Mouse (Mus musculus): ENCODE measurements around the gene Tgm1. TPM values are rescaled to one million over a fixed set of nuclear protein-coding genes. Genes with fewer than 3 reads are reported as not detected.

The Tgm1 gene
- polyA plus RNA-seq, 1 experiment from 2014 or later: 1.3 TPM

DNA sequence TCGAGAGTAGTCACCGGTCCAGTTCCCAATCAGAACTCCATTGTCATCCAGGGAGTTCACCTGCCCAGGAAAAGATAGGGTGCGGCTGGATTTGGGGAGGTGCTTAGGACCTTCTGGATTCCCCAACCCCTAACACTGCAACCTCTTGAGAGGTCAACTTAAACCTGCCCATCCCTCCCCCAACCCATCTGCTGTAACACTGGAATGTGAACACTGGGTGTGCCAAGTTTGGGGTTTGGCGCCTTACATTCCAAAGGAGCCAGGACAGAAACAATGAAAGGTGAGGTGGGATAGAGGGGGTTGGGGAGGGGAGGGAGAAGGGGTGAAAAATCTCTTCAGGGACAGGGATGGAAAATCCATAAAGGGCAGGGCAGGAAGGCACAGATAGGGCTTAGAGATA lies 4.2 kb downstream of the Tgm1 start:
- peaks cover 9% of the 10 kb centered on the region; the same call in 1 of the 2 replicates for H3K4me1 ChIP-seq (replicated peaks; ENCODE audit: control insufficient read depth, insufficient read depth, low read length)
- 79% methylated on average over 4 of the region's 4 CpGs for WGBS

DNA sequence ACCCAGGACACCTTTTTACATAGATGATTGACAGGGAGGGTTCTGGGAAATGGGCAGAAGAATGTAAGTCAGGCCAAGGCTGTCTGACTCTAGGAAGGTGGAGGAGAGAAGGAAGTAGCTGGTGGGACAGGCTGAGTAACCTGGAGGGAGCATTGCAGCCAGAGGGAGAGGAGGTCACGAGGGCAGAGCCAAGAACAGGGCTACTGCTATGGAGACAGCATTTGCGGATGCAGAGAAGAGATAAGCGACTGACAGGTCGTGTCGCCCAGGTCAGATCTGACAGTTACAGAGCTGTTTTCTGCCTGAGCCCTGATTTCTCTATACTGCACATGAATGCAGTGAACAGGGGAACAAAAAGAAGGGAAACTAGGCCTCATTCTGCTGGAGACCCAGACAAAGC lies 6.3 kb downstream of the Tgm1 start:
- H3K4me1 ChIP-seq (replicated peaks; ENCODE audit: control insufficient read depth, insufficient read depth, low read length): no peaks in the 10 kb centered on the region
- H3K9ac ChIP-seq (ENCODE audit: low read length): no peak overlapping the region
- H3K27ac ChIP-seq (ENCODE audit: low read depth): no peak overlapping the region
- no peaks in the 10 kb centered on the region for H3K9me3 ChIP-seq (ENCODE audit: control insufficient read depth, low read length)
- ATAC-seq (replicated peaks; ENCODE audit: low FRiP score, low TSS enrichment, low read depth) (no peak), DNase-seq (ENCODE audit: low spot score) (no peak)
- H3K4me3 ChIP-seq (ENCODE audit: low read depth, low read length): no peak overlapping the region
- no peaks in the 10 kb centered on the region for H3K36me3 ChIP-seq (ENCODE audit: control insufficient read depth, insufficient read depth, low read length)
- 67% methylated on average over 5 of the region's 5 CpGs for WGBS
- 0 out of 2 replicates have a peak, but pooled peaks cover under 1% of the 10 kb centered on the region for H3K27me3 ChIP-seq (replicated peaks; ENCODE audit: control insufficient read depth, insufficient read depth, low read length)
- no peak overlapping the region for H3K4me2 ChIP-seq (ENCODE audit: low read length)

More for the DNA sequence above, 4.2 kb downstream of the Tgm1 start:
- Histone ChIP-seq H3K9me3 (ENCODE audit: control insufficient read depth, low read length) (no peaks in the 10 kb centered on the region), H3K4me2 (ENCODE audit: low read length) (no peak overlapping the region), H3K9ac (ENCODE audit: low read length) (no peak overlapping the region), H3K4me3 (ENCODE audit: low read depth, low read length) (no peak overlapping the region), H3K36me3 (ENCODE audit: control insufficient read depth, insufficient read depth, low read length) (no peaks in the 10 kb centered on the region), H3K27me3 (replicated peaks; ENCODE audit: control insufficient read depth, insufficient read depth, low read length) (peaks cover 8% of the 10 kb centered on the region; the same call in 1 of the 2 replicates), H3K27ac (ENCODE audit: low read depth) (no peak overlapping the region)
- DNase-seq (ENCODE audit: low spot score) (no peak), ATAC-seq (replicated peaks; ENCODE audit: low FRiP score, low TSS enrichment, low read depth) (no peak)

DNA sequence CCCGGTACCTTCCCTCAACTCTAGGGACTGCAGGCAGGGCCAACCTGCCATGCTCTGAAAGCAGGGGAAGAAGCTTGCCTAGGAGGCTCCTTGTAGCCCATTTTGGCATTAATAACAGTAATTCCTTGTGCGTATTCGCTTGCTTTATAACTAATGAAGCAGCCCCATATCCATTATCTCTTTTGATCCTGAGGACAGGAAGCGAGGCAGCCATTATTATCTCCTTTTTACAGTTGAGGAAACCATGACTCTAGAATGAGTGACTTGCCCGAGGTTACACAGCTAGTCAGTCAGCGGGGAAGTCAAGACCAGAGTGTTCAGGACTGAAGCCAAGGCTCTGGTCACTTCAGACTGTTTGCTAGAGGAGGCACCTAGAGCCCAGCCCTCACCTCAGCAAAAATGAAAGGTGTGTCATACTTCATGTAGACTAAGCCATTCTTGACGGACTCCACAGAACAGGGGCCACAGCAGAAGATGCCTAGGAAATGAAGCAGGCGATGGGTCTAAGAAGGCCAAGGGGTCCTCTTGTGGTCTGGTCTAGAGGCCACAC lies 7.6 kb downstream of the Tgm1 start:
- Histone ChIP-seq H3K4me3 (ENCODE audit: low read depth, low read length) (no peak overlapping the region), H3K27ac (ENCODE audit: low read depth) (no peak overlapping the region), H3K9me3 (ENCODE audit: control insufficient read depth, low read length) (no peaks in the 10 kb centered on the region), H3K36me3 (ENCODE audit: control insufficient read depth, insufficient read depth, low read length) (no peaks in the 10 kb centered on the region), H3K4me1 (replicated peaks; ENCODE audit: control insufficient read depth, insufficient read depth, low read length) (no peaks in the 10 kb centered on the region), H3K9ac (ENCODE audit: low read length) (no peak overlapping the region), H3K4me2 (ENCODE audit: low read length) (no peak overlapping the region), H3K27me3 (replicated peaks; ENCODE audit: control insufficient read depth, insufficient read depth, low read length) (no peaks in the 10 kb centered on the region)
- ATAC-seq (replicated peaks; ENCODE audit: low FRiP score, low TSS enrichment, low read depth) (no peak), DNase-seq (ENCODE audit: low spot score) (no peak)
- 86% methylated on average over 8 of the region's 8 CpGs for WGBS

DNA sequence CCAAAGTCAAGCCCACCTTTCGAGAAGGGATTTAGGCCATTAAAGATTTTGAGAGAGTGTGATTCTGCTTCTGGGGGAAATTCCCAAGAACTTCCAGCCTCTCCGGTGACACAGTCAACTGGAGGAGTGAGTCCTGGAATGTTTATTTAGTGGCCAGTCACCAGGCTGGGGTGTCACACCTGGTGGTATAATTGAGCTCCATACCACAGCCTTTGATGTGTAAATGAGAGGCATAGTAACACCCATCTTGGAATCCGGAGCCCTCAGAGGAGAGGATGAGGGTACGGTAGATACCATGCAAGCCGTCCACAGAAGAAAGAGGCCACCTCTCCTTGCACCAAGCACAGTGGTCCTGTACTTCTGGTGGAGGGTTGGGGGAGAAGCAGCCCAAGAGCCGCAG lies 11.0 kb downstream of the Tgm1 start:
- no peak overlapping the region for H3K4me3 ChIP-seq (ENCODE audit: low read depth, low read length)
- H3K4me2 ChIP-seq (ENCODE audit: low read length): no peak overlapping the region
- DNase-seq (ENCODE audit: low spot score): no peak
- H3K27me3 ChIP-seq (replicated peaks; ENCODE audit: control insufficient read depth, insufficient read depth, low read length): no peaks in the 10 kb centered on the region
- H3K9ac ChIP-seq (ENCODE audit: low read length): no peak overlapping the region
- no peaks in the 10 kb centered on the region for H3K36me3 ChIP-seq (ENCODE audit: control insufficient read depth, insufficient read depth, low read length)
- no peaks in the 10 kb centered on the region for H3K9me3 ChIP-seq (ENCODE audit: control insufficient read depth, low read length)
- no peak overlapping the region for H3K27ac ChIP-seq (ENCODE audit: low read depth)
- 45% methylated on average over 6 of the region's 6 CpGs for WGBS
- ATAC-seq (replicated peaks; ENCODE audit: low FRiP score, low TSS enrichment, low read depth): no peak
- no peaks in the 10 kb centered on the region for H3K4me1 ChIP-seq (replicated peaks; ENCODE audit: control insufficient read depth, insufficient read depth, low read length)

DNA sequence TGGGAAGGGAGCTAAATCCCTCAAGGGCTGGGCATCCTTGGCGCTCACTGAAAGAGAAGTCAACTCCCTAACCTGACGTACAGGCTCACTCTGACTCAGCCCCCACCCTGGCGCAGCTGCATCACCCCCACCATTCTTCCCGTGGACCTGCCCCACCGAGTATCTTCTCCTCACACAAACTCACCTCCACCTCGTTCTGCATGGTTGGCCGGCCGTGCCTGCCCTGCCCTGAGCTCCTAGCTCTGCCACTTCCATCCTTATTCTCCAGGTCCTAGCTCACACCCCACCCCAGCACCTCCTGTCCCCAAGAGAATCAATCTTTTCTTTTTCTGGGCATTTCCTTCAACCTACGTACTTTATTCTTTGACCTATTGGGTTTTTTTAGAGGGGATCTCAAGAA lies 12.6 kb downstream of the Tgm1 start:
- DNase-seq (ENCODE audit: low spot score) (no peak), ATAC-seq (replicated peaks; ENCODE audit: low FRiP score, low TSS enrichment, low read depth) (no peak)
- WGBS: 58% methylated on average over 9 of the region's 9 CpGs
- no peaks in the 10 kb centered on the region for H3K27me3 ChIP-seq (replicated peaks; ENCODE audit: control insufficient read depth, insufficient read depth, low read length)
- H3K9me3 ChIP-seq (ENCODE audit: control insufficient read depth, low read length): no peaks in the 10 kb centered on the region
- H3K4me3 ChIP-seq (ENCODE audit: low read depth, low read length): no peak overlapping the region
- no peak overlapping the region for H3K4me2 ChIP-seq (ENCODE audit: low read length)
- no peak overlapping the region for H3K27ac ChIP-seq (ENCODE audit: low read depth)
- H3K9ac ChIP-seq (ENCODE audit: low read length): no peak overlapping the region
- H3K4me1 ChIP-seq (replicated peaks; ENCODE audit: control insufficient read depth, insufficient read depth, low read length): no peaks in the 10 kb centered on the region
- no peaks in the 10 kb centered on the region for H3K36me3 ChIP-seq (ENCODE audit: control insufficient read depth, insufficient read depth, low read length)

DNA sequence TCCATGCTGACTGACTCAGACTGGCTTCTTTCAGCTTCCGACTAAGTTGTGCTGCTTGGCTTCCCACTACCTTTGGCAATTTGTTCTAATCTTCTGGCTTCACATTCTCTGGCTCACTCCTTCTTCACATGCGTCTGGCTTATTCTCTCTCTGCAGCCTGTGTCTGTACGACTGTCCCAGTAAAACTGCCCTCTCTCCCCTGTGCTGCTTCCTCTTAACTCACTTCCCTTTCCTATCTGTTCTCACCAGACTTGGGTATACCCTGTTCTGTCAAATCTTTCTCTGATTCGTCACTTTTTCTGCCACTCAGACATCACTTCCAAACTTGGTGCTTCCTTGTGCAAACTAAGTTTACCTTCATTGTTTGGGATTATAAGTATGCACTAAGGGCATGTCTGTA lies 16.5 kb downstream of the Tgm1 start:
- WGBS: 80% methylated on average over 4 of the region's 4 CpGs
- Histone ChIP-seq H3K9ac (ENCODE audit: low read length) (no peak overlapping the region), H3K27ac (ENCODE audit: low read depth) (no peak overlapping the region), H3K4me2 (ENCODE audit: low read length) (no peak overlapping the region), H3K4me1 (replicated peaks; ENCODE audit: control insufficient read depth, insufficient read depth, low read length) (no peaks in the 10 kb centered on the region), H3K27me3 (replicated peaks; ENCODE audit: control insufficient read depth, insufficient read depth, low read length) (no peaks in the 10 kb centered on the region), H3K9me3 (ENCODE audit: control insufficient read depth, low read length) (no peaks in the 10 kb centered on the region), H3K36me3 (ENCODE audit: control insufficient read depth, insufficient read depth, low read length) (no peaks in the 10 kb centered on the region), H3K4me3 (ENCODE audit: low read depth, low read length) (no peak overlapping the region)
- no peak for DNase-seq (ENCODE audit: low spot score)
- ATAC-seq (replicated peaks; ENCODE audit: low FRiP score, low TSS enrichment, low read depth): no peak

DNA sequence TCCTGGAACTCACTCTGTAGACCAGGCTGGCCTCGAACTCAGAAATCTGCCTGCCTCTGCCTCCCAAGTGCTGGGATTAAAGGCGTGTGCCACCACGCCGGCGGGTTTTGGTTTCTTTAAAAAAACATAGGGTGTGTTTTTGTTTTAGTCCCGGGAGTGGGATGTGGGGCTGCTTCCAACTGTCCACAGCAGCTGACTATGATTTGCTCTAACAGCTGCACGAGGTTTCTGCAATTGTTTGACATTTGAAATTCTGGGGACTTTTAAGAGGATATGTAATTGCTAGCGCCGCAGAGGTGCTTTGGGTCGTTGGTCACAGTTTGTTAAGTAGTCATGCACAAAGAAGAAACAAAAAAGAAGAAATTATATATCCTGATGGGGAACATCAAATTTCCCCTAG lies 24.3 kb downstream of the Tgm1 start:
- no peak overlapping the region for H3K9ac ChIP-seq (ENCODE audit: low read length)
- H3K27me3 ChIP-seq (replicated peaks; ENCODE audit: control insufficient read depth, insufficient read depth, low read length): no peaks in the 10 kb centered on the region
- ATAC-seq (replicated peaks; ENCODE audit: low FRiP score, low TSS enrichment, low read depth) (no peak), DNase-seq (ENCODE audit: low spot score) (no peak)
- no peaks in the 10 kb centered on the region for H3K9me3 ChIP-seq (ENCODE audit: control insufficient read depth, low read length)
- 74% methylated on average over 10 of the region's 10 CpGs for WGBS
- no peak overlapping the region for H3K27ac ChIP-seq (ENCODE audit: low read depth)
- H3K36me3 ChIP-seq (ENCODE audit: control insufficient read depth, insufficient read depth, low read length): no peaks in the 10 kb centered on the region
- no peaks in the 10 kb centered on the region for H3K4me1 ChIP-seq (replicated peaks; ENCODE audit: control insufficient read depth, insufficient read depth, low read length)
- no peak overlapping the region for H3K4me3 ChIP-seq (ENCODE audit: low read depth, low read length)
- no peak overlapping the region for H3K4me2 ChIP-seq (ENCODE audit: low read length)

DNA sequence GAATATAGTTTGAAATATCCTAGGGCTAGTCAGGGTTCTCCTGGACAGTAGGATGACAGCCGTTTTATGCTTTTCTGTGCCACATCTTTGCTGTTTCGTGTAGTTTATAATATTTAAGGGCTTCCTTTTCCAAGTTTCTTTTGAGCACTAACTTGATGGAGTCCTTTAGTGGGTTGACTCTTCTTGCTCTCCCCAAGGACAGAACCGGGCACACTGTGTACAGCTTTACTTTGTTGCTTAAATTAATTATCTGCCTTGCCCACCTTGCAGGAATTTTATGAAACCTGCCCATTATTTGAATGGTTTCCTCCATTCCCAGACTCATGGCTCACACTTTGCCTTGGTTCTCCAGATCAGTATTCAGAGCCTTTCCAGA lies 31.6 kb downstream of the Tgm1 start:
- Histone ChIP-seq H3K4me3 (ENCODE audit: low read depth, low read length) (peak overlapping the region; percentile 76), H3K27me3 (replicated peaks; ENCODE audit: control insufficient read depth, insufficient read depth, low read length) (no peaks in the 10 kb centered on the region), H3K27ac (ENCODE audit: low read depth) (no peak overlapping the region; the same call in 1 of the 2 replicates), H3K9ac (ENCODE audit: low read length) (peak overlapping the region; percentile 29; the same call in 1 of the 2 replicates), H3K9me3 (ENCODE audit: control insufficient read depth, low read length) (no peaks in the 10 kb centered on the region), H3K36me3 (ENCODE audit: control insufficient read depth, insufficient read depth, low read length) (peaks cover 35% of the 10 kb centered on the region), H3K4me2 (ENCODE audit: low read length) (peak overlapping the region; percentile 62), H3K4me1 (replicated peaks; ENCODE audit: control insufficient read depth, insufficient read depth, low read length) (peaks cover 8% of the 10 kb centered on the region; the same call in 1 of the 2 replicates)
- ATAC-seq (replicated peaks; ENCODE audit: low FRiP score, low TSS enrichment, low read depth) (peak; percentile 13), DNase-seq (ENCODE audit: low spot score) (no peak)
- 12% methylated on average over 3 of the region's 3 CpGs for WGBS

All from intestine, embryonic 14.5 days (tissue).